Mouse (Mus musculus) layer of hippocampus, adult 9-10 months (tissue): ENCODE measurements at regions not wholly inside any gene's neighbourhood (a gene's known extent, or its start where the extent isn't known, plus 50 kb on each side); places are given as distances from the start of the nearest gene placed in this dataset.
"Not testable (repeated sequence)": the region's sequence is repeated elsewhere in the genome, so short reads cannot be mapped to it uniquely, and the experiment has no call there.

ENCODE experiments used
- DNase-seq: peaks from one replicate; pipeline ENCODE4 v3.0.0; 2022; ENCODE audit warnings: low spot score

GRCm38 (mm10) chr5:101496924-101497697, 167.7 kb downstream of the Nkx6-1 start:
- no peak for DNase-seq

- no peak for DNase-seq
Observed at GRCm38 (mm10) chr5:101496161-101496560, 168.6 kb downstream of the Nkx6-1 start.

GRCm38 (mm10) chr5:101445792-101446191, 219.0 kb downstream of the Nkx6-1 start:
- DNase-seq: no peak

GRCm38 (mm10) chr5:101441782-101442181, 223.0 kb downstream of the Nkx6-1 start:
- no peak for DNase-seq

- no peak for DNase-seq
Observed at GRCm38 (mm10) chr5:101437666-101438299, 227.0 kb downstream of the Nkx6-1 start.

- DNase-seq: no peak
Observed at GRCm38 (mm10) chr5:101426067-101426771, 238.6 kb downstream of the Nkx6-1 start.

GRCm38 (mm10) chr5:101384316-101384715, 280.5 kb downstream of the Nkx6-1 start:
- DNase-seq: no peak

- DNase-seq: no peak
Observed at GRCm38 (mm10) chr5:101381361-101381760, 283.4 kb downstream of the Nkx6-1 start.

GRCm38 (mm10) chr5:101376657-101377056, 288.1 kb downstream of the Nkx6-1 start:
- DNase-seq: no peak

GRCm38 (mm10) chr5:101374129-101374528, 290.7 kb downstream of the Nkx6-1 start:
- no peak for DNase-seq

GRCm38 (mm10) chr5:101372204-101372603, 292.6 kb downstream of the Nkx6-1 start:
- no peak for DNase-seq

- DNase-seq: peak; percentile 16
Observed at GRCm38 (mm10) chr5:101365364-101365763, 299.4 kb downstream of the Nkx6-1 start.

GRCm38 (mm10) chr5:101359986-101360385, 304.8 kb downstream of the Nkx6-1 start:
- DNase-seq: no peak

GRCm38 (mm10) chr5:101345406-101345805, 319.4 kb downstream of the Nkx6-1 start:
- no peak for DNase-seq

- DNase-seq: not testable (repeated sequence)
Observed at GRCm38 (mm10) chr5:101336361-101336760, 328.4 kb downstream of the Nkx6-1 start.

GRCm38 (mm10) chr5:101331825-101332224, 333.0 kb downstream of the Nkx6-1 start:
- DNase-seq: peak; percentile 15

- DNase-seq: no peak
Observed at GRCm38 (mm10) chr5:101326122-101326521, 338.7 kb downstream of the Nkx6-1 start.

- no peak for DNase-seq
Observed at GRCm38 (mm10) chr5:101323041-101323950, 341.5 kb downstream of the Nkx6-1 start.

- no peak for DNase-seq
Observed at GRCm38 (mm10) chr5:101299986-101300385, 364.8 kb downstream of the Nkx6-1 start.

- no peak for DNase-seq
Observed at GRCm38 (mm10) chr5:101298411-101298810, 366.4 kb downstream of the Nkx6-1 start.

- DNase-seq: no peak
Observed at GRCm38 (mm10) chr5:101297511-101298102, 367.2 kb downstream of the Nkx6-1 start.
